Mouse (Mus musculus): ENCODE measurements around the gene Tmem161a. TPM values are rescaled to one million over a fixed set of nuclear protein-coding genes. Genes with fewer than 3 reads are reported as not detected.

Tmem161a gene
- total RNA-seq (2023) = 10 to 100 TPM; 19.9 to 23.0 TPM

DNA sequence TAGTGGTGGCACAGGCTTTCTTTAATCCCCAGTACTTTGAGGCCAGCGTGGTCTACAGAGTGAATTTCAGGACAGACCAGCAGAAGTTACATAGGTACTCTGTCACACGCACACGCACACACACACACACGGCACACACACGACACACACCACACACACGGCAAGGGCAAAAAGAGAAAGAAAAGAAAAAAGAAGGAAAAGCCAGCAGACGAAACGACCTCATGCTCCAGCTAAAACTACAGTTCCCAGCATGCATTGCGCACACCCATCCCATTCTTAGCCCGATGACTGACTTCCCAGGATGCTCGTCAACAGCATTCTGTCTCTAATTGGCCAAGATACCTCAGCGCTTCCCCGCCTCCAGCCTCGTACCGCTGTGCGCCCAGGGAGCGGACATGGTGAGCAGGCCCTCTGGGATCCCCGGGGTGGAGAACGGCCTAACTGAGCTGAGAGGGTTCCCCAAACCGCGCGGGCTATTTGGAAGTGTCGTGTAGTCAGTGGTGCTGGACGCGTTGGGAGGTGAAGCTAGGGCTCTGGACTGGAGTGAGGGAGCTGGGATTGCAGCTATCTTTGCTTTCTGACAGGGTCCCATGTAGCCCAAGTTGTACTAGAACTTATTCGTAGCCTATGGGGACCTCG lies at the start of gene Tmem161a:
TSS of gene Tmem161a (plus strand) at position 314 of the 639 bp plus-strand sequence.

GRCm38 (mm10) chr8:70131166-70131883 lies 40.8 kb upstream of the Tmem161a start, which contains the start of gene Nr2c2ap:
Nr2c2ap (plus strand) TSS chr8:70131333.

GRCm38 (mm10) chr8:70139026-70139857 lies 32.9 kb upstream of the Tmem161a start, which contains the start of the genes Rfxank, Borcs8 and Mef2b:
Rfxank (minus strand) TSS chr8:70139154.
Borcs8 (plus strand) TSS chr8:70139499.
Mef2b (plus strand) TSS chr8:70139711.

GRCm38 (mm10) chr8:70212112-70213055 lies 40.2 kb downstream of the Tmem161a start, which contains the start of gene Slc25a42:
Slc25a42 (minus strand) TSS chr8:70212305.

Other genes starting within 250 kb of the Tmem161a start
- gene Gatad2a, start 176.0 kb upstream of the Tmem161a start, total RNA-seq (2023) = 10 to 100 TPM; 67.2 to 72.4 TPM
- 10 to 100 TPM; 72.8 to 73.8 TPM for gene Mau2, start 129.6 kb upstream of the Tmem161a start, total RNA-seq (2023)
- 10 to 100 TPM; 26.9 to 30.8 TPM for gene Sugp1, start 129.5 kb upstream of the Tmem161a start, total RNA-seq (2023)
- under 1 TPM in 1 of 2 experiments, not detected in 1; 0.29 TPM for gene Tm6sf2, start 99.4 kb upstream of the Tmem161a start, total RNA-seq (2023)
- not detected for gene Hapln4, start 88.9 kb upstream of the Tmem161a start, total RNA-seq (2023)
- not detected for gene Ncan, start 51.5 kb upstream of the Tmem161a start, total RNA-seq (2023)
- 1 to 10 TPM; 8.0 to 10.0 TPM for gene Nr2c2ap, start 41.0 kb upstream of the Tmem161a start, total RNA-seq (2023)
- 10 to 100 TPM; 11.4 to 16.8 TPM for gene Rfxank, start 33.2 kb upstream of the Tmem161a start, total RNA-seq (2023)
- 10 to 100 TPM; 32.8 to 36.2 TPM for gene Borcs8, start 32.9 kb upstream of the Tmem161a start, total RNA-seq (2023)
- under 1 TPM; 0.44 to 0.79 TPM for gene Mef2b, start 32.6 kb upstream of the Tmem161a start, total RNA-seq (2023)
- gene Slc25a42, start 39.9 kb downstream of the Tmem161a start, total RNA-seq (2023) = 1 to 10 TPM; 3.3 to 4.0 TPM
- gene Sugp2, start 61.9 kb downstream of the Tmem161a start, total RNA-seq (2023) = 10 to 100 TPM; 29.2 to 30.7 TPM
- gene Armc6, start 62.1 kb downstream of the Tmem161a start, total RNA-seq (2023) = 1 to 10 TPM; 7.6 to 9.0 TPM
- 1 to 10 TPM; 8.2 to 9.1 TPM for gene Homer3, start 110.5 kb downstream of the Tmem161a start, total RNA-seq (2023)
- 10 to 100 TPM; 22.3 to 27.9 TPM for gene Ddx49, start 130.1 kb downstream of the Tmem161a start, total RNA-seq (2023)
- 100 to 1,000 TPM; 114 to 123 TPM for gene Cope, start 130.2 kb downstream of the Tmem161a start, total RNA-seq (2023)
- gene Cers1, start 143.4 kb downstream of the Tmem161a start, total RNA-seq (2023) = not detected
- gene Gdf1, start 157.5 kb downstream of the Tmem161a start, total RNA-seq (2023) = not detected
- gene Upf1, start 180.9 kb downstream of the Tmem161a start, total RNA-seq (2023) = 10 to 100 TPM; 58.6 to 59.2 TPM
- under 1 TPM; 0.13 to 0.26 TPM for gene Comp, start 201.2 kb downstream of the Tmem161a start, total RNA-seq (2023)

Measured in neutrophil, adult 83 days (primary cell).